Mouse (Mus musculus): Measurements from ENCODE around the gene St6galnac5.

Gene St6galnac5

DNA sequence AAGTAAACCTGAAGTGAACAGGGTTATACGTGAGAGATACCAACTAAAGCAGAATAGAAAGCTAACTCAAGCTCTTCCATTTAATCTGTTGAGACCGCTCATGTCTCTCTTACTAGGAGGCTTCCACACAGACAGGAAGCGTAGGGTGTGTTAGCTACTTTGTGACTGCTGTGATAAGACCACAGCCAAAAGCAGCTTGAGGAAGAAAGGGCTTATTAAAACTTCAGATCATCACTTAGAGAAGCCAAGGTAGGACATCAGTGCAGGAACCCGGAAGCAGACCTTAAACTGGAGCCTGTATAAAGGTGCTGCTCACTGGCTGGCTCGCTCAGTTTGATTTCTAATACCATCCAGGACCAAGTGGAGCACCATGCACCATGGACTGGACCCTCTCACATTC, 31.7 kb downstream of the St6galnac5 start:
- DNase-seq: no peak

DNA sequence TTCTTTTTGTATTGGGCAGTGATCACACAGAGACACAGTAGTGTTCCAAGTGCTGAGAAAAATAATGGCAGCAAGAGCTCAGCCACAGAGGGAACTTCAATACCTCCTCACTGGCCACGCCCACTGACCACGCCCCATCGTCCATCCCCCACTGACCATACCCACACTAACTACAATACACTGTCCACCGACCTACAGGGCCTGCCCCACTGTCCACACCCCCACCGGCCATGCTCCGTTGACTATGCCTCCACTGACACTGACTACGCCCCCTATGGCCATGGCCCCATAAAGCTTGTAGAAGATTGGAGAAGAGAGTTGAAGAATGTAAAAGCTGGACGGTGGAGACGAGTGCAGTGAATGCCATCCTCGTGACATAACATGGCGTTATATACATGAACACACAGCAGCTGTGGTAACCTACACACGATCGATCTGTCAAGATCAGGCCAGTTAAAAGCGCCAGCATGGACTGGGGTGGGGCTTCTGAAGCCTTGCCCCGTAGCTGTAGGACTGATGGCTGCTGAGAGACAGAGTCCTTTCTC, 32.7 kb downstream of the St6galnac5 start:
- no peak for DNase-seq

DNA sequence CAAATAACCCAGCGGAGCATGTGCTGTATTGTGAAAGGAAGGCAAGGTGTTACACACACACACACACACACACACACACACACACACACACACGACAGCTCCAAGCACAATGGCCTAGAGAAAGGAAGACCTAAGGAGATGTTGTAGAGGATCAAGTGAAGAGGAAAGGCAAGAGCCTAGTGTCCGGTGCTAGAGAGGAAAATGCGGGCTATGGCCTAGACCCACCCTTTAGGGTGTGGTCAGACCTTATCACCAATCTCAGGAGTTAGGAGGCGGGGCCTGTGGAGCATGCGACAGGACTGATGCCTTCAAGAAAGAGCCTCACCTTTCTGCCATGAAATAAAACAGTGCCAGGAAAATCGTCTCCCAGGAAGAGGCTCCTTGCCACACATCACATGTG, 33.5 kb downstream of the St6galnac5 start:
- DNase-seq: no peak

DNA sequence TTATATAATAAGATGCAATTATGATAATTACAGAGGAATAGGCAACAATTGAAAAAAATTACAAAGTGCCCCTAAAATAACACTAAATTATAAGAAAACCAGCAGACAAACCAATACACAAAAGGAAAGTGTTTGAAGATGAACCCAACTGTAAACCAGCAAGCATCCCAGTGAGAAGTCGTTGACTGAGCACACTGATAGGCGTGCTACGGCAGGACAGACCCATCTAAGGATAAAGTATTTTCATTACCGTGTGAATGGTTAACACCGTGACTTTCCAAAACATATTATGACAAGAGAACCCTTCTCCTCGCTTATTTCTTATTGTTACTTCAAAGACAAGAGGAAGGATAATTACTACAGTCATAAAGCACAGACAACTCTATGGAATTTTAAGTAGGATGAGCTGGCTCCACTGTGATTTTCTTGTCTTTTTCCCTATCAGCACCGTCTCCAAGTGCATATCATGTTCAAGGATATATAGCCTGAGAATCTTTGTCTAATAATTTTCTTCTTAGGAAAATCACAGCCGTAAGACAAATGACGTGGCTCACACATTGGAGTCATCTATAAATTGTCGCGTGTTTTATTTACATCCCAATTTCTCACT, 34.9 kb downstream of the St6galnac5 start:
- DNase-seq: no peak

DNA sequence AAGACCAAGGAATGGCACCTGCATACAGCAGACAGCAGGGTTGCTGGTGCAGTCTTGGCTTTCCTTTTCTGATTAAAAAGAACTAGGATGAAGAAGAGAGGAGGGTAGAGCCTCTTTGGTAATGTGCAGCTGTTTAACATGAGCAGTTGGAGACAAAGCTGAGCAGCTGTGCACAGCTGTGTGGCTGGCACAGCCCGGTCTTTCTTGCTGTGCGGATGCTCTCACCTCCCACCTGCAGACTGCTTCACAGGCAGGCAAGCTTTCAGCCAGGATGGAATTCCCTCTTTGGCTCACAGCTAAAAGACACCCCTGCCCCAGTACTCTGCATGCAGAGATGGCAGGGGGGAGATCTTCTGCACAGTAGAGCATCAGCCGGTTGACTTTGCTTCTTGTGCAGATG, 37.3 kb downstream of the St6galnac5 start:
- no peak for DNase-seq

DNA sequence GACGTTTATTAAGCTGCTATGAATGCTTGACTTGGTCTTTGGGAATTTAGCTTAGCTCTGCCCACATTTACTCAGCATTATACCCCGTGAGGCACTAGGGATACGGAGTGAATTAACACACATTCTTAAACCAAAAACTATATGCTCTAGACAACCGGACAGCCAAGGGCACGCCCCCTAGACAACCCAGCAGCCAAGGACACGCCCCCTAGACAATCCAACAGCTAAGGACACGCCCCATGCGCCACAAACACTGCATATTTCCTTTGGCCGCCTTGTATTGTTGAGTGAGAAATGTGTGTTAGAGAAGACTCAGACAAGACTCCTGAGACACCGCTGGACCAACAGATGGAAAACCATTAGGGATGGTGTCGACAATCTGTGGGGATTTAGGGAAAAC, 39.1 kb downstream of the St6galnac5 start:
- no peak for DNase-seq

DNA sequence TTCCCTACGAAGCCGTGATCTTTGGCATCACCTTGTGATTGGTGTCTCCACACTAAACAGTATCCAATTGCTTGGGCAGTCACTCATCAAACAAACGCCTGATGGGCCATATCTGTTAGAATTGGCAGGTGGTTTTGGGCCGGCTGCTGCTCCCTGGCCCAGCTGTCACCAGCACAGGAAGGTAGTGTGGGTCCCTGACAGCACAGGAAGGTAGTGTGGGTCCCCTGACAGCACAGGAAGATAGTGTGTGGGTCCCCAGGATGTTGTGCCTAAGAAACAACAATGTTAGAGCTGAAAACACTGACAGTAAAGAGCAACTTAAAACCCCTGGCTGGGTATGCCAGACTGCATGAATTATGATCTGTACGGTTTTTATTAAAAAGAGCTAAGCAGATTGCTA, 40.4 kb downstream of the St6galnac5 start:
- no peak for DNase-seq

DNA sequence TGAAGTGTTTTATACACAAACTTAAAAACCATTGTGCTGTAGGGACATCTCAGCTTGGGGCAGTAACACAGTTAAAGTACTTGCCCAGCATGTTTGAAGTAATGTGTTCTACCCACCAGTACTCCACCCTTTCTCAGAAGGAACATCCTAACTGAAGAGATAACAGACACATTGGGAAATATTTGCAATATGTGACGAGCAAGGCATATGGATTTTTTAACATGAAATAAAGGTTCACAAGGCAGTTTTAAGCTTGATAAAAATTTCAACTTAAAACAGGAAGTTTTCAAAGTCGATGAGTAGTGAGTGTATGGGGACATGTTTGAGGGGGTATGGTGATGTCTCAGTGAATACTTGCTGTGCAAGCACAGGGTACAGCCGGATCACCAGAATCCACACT, 45.7 kb downstream of the St6galnac5 start:
- DNase-seq: no peak

DNA sequence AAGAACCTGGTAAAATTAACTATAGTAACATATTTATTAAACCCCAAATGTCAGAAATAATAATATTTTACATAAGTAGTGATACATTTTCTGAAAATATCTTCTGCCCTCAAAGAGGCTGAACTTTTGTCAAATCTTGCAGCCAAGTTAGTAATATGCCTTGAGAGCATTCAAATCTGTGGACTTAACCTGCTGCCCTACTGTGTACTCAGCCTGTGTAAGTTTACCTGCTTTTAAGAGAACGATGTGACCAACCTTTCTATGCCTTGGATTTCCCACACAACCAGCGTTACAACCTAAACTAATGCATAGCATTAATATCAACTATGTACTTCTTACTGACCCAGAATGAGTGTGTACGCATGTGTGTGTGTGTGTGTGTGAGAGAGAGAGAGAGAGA, 48.3 kb downstream of the St6galnac5 start:
- no peak for DNase-seq

DNA sequence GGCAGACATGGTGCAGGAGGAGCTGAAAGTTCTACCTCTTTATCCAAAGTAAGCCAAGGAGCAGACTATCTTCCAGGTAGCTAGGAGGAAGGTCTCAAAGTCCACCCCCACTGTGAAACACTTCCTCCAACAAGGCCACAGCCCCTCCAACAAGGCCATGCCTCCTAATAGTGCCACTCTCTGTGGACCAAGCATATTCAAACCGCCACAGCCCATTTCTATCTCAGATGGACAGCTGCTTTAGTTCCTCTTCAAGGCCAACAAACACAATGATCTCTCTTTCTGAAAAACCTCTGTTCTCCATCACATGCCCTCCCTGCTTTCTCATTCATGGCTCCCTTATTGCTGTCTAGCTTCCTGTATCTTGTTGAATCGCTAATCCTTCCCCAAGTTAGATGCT, 49.5 kb downstream of the St6galnac5 start:
- no peak for DNase-seq

DNA sequence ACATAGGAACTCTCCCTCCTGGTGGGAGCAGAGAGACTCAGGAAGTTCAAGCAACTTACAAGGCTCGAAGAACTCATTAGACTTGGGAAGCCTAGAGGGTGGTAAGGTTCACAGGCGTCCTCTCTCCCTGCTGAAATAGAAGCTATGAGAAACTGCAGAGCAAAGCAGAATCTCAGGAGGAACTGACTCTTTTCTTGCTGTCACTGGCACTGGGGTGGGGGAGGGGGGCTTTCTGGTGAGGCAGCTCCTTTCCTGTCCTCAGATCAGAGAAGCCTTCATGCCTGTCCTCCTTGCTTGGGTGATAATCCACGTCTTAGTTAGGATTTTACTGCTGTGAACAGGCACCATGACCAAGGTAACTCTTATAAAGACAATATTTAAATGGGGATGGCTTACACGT, 50.0 kb downstream of the St6galnac5 start:
- DNase-seq: no peak

DNA sequence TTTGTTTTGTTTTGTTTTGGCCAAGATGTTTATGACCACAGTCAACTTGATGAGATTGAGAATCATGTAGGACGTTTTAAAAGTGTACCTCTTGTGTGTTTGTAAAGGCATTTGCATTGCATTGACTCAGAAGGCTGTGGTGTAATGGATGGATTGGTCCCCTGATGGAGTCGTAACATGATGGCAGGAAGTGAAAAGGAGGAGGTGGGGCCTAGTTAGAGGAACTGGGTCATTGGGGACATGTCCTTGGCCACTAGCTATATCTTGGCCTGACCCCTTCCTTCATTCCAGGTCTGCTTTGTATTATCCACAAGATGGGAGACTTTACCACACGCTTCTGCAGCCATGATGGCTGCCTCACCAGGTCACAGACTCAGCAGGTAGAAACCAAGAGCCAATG, 50.7 kb downstream of the St6galnac5 start:
- no peak for DNase-seq

DNA sequence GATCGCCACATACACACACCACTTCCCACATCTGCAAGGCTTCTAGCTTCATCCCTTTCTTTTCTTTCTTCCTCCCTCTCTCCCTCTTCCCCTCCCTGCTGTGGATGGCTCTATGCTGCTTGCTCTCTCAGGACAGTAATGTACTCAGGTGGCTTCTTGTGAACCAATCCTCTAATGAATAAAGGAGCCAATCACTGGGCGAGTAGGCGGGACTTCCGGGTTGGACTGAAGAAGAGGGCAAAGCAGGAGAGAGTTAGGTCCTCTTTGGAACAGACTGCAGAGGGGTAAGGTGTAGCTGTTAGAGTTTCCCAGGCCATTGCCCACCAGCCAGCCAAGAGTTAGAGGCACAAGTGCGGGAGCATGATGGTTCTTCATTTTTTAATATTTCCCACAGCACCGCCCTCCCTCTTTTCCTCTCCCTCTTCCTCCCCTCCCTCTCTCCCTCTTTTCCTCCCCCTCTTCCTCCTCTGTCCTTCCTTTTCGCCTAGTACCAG, 52.2 kb downstream of the St6galnac5 start:
- DNase-seq: peak; percentile 2

DNA sequence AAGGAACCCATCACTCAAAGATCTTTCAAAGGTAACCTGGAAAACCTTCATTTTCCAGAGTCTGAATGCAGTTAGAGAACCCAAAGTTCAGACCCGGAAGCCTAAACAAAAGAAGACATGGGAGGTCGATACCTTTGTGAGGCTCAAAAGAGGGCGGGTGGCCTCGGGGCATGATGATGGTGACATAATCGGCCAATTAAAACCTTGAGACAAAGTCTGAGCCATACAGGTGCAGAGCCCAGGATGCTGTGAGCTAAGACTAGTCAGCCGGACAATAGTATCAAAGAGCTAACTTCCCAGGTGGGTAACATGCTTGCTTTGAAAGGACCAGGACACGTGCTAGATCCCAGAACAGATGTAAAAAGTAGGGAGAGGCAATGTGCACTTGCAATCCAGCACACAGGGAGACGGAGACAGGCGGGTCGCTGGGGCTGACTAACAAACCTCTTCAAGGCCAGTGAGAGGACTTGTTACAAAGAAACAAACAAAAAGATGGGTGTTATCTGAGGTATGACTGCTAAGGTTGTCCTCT, 52.7 kb downstream of the St6galnac5 start:
- no peak for DNase-seq

DNA sequence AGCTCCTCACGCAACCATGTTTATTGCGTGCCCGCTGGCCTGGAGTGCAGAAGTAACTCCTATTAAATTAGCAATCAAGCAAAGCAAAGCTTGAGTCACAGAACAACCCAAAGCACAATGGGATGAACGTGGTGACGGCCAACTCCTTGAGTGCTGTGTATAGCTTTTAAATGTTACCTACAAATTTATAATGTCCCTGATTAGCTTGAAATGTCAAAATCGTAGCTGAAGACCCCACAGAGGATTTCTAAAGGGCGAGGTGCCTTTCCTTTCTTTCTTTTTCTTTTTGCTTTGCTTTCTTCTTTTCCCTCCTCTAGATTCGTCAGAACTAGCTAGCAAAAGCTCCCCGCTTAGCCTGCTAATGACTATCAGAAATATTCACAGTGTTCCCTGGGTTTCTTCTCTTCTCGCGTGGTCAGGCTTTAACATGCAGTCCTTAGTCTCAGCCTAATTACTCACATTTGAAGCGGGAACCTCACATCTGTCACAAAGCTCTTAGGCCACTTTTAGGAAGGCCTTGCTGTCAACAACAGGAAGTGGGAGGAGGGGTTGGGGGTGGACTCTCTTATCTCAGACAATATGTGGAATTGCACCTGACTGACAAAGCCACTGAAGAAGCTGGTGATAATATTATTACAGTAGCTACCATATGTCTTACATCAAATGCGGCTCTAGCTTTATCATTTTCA, 53.6 kb downstream of the St6galnac5 start:
- DNase-seq: no peak

DNA sequence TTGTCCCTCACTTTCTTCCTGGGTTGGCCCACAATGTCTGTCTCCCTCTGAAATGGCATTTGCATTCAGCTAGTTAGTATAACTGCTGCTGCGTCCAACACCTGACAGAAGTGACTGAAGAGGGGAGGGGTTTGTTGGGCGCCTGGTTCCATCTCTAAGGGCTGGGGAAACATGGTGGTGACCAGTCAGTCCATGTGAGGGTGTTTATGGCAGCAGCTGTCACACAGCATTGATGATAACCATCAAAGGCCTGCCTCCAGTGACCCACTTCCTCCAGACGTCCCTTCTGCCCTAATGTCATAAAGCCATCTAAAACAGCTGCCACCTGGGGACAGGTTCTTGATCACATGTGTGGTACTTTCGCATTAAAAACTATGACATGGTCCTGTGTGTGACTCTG, 55.9 kb downstream of the St6galnac5 start:
- no peak for DNase-seq

DNA sequence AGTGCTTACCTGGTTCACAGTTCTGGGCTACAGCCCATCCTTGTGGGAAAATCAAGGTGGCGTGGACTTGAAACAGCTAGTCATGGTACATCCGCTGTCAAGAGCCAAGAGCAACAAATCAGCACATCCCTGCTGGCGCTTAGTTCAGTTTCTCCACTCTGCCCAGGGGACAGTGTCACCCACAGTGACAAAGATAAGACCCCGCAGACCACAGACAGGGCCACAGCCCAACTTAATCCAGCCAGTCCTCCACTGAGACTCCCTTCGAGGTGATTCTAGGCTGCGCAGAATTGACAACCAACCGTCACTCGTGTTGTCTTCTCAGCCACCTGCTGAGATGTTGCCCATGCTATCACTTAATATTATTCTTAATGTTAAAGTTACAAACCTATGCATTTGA, 56.7 kb downstream of the St6galnac5 start:
- no peak for DNase-seq

DNA sequence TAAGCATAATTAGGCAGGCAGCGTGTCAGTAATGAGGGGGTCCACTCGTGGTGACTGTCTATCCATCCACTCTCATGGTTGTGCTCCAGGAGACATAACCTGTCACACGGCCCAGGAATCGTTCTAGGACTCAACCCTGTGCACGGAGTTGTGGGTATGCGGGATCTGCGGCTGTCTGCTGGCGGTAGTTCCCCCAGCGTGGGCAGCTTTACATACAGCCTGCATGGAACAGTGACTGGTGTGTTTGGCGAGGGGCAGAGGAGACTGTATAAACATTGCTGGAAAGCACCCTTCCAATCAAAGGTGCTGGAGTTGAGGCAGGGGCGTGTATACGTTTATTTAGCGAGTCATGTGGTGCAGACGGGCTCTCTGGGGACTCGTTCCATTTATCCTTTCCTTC, 58.5 kb downstream of the St6galnac5 start:
- no peak for DNase-seq

DNA sequence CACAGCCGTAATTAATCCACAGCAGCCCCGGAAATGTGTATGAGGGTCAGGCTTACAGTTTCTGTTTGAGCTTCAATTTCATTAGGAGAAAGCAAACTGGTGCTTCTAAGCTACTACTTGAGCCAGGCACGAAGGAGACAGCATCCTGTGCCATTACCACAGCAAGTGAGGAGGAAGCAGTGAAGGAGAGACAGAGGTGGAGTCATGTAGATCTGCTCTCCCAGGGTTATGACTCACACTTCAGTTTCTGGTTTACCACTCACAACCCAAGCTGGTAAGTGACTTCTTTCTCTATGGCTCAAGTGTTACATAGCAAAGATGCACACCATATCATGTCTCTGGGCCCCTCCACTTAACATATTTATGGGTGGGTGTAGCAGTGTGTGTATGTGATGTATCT, 61.7 kb downstream of the St6galnac5 start:
- DNase-seq: no peak

DNA sequence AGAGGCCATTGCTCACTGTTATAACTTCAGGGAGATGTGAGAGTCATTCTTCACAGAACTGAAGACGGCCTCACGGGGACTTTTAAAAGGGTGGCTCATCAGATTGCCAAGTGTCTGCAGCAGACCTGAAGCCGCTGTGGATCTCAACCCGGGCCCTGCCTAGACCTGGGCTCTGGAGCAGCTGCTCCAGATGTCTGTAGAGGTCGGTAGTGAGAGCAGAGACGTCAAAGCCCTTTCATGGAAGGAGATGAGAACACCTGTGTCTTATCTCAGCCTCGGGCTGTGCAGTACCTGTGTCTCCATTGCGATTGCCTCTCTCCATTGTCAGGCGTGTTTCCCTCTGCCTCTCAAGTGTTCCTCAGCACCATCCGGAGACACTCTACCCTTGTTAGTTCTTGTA, 62.9 kb downstream of the St6galnac5 start:
- DNase-seq: no peak

DNA sequence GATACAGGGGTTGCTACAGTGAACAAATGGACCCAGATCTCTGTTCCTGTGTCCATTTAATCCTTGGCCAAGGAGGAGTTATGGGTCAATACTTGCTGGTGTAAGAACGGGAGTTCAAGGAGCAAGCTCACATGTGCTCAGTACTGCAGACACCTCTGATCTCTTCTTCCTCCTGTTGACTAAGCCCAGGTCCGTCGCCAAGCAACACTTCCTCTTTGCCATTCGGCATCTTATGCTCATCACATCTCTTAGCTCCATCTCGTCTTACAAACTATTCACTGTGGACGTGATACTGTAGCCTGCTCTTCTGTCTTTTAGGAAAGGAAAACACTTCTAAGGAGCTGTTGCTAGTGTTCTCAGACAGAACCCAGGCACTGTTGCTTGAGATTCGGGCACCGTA, 64.5 kb downstream of the St6galnac5 start:
- no peak for DNase-seq

DNA sequence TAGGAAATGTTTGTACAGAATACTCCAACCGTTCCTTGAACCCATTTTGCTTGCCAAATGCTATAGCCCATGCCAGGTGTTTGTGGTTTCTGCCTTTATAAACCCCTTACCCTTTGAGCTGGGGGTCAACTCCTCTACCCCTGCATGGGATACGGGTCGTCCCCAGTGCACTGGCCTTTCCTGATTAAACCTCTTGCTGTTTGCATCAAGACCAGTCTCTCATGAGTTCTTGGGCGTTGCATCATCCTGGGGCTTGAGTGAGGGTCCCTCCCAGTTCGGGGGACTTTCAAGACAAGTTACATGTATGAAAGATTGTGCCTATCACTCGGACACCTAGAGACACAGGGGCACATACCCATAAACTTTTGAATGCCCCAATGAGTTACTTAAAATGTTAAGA, 67.7 kb downstream of the St6galnac5 start:
- DNase-seq: no peak

DNA sequence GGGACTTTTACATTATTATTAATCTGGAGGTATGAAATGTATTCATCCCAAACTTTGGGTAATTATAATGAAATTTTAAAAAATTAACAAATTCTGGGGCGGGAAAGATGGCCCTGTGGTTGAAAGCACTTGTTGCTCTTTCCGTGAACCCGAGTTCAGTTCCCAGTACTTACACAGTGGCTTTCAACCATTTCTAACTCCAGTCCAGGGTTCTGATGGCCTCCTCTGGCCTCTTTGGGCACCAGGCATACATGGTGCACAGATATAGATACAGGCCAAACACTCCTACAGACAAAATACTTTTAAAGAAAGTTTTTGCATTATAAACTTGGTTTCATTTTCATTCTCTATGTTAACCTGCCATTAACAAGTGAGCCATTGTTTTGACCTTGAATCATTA, 68.4 kb downstream of the St6galnac5 start:
- no peak for DNase-seq

DNA sequence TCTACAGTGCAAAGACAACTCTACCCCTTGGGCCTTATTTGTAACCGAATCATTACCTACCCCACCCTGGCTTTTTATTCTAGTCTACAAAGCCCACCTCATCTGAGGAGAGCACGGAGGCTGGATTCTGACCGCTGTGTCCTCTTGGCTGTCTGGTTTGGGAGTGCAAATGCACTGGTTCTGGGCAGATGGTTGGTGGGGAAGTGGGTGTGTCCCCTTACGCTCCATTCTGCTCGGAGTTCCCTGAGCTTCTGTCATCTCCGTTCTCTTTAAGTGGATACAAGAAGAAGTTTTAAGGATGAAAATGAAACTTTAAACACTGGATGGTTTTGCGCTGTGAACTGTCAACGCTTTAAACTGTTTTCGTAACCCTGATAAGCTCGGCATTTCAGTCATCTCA, 68.9 kb downstream of the St6galnac5 start:
- no peak for DNase-seq
